Mouse (Mus musculus) bone marrow macrophage, adult 2 months (primary cell): ENCODE measurements around the gene Zmynd10. TPM values are rescaled to one million over a fixed set of nuclear protein-coding genes. Genes with fewer than 3 reads are reported as not detected.

Experiments
- H3K27ac ChIP-seq: 2 replicates; pipeline ENCODE4 v1.5.1; 2012; ENCODE audit warnings: low read depth, low read length; ENCODE audit not compliant: insufficient read depth
- H3K4me1 ChIP-seq: 2 replicates; pipeline ENCODE4 v1.6.1; 2012; ENCODE audit warnings: low read length; ENCODE audit not compliant: control insufficient read depth, insufficient read depth
- H3K4me3 ChIP-seq: 2 replicates; pipeline ENCODE4 v1.5.1; 2012; ENCODE audit warnings: mild to moderate bottlenecking, low read length, moderate library complexity; ENCODE audit not compliant: insufficient read depth
- CTCF ChIP-seq: IDR thresholded peaks from 2 replicates; pipeline ENCODE4 v1.5.1; 2012; ENCODE audit warnings: low read depth, mild to moderate bottlenecking, low read length, moderate library complexity
- POLR2A ChIP-seq: IDR thresholded peaks from 2 replicates; pipeline ENCODE4 v1.6.1; 2012; ENCODE audit warnings: mild to moderate bottlenecking, low read depth, low read length, borderline replicate concordance
- polyA plus RNA-seq: library from polyadenylated mRNA; stranded (reverse); fragments of >200 nt; gene quantifications from 2 replicates; pipeline ENCODE4 v1.2.4, GENCODE M21; 2012; ENCODE audit not compliant: missing spikeins, insufficient read depth, insufficient read length

The Zmynd10 gene
- polyA plus RNA-seq, 1 experiment = 0.66 TPM

DNA sequence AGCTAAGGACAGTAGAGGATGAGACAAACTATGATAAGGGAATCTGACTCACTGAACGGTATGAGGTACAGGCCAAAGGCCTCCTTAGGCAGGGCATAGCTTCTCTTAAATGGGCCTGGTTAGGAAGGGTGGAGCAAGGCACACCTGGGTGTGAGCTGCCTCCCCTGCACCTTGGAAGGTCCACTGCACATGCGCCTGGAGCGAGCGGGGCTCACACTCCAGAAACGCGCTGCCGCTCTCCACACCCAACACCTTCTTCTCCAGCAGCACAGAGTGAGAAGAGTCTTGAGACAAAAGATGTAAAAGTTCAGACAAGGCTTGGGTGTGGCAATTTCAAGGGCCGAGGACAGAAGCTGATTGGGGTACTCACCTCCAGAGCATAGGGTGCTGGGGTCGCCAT is 52.3 kb downstream of the Zmynd10 start:
- Histone ChIP-seq H3K4me3 (no peak overlapping the region), H3K4me1 (peaks cover 20% of the 10 kb centered on the region), H3K27ac (no peak overlapping the region)
- no peak for TF ChIP-seq POLR2A
- no peak for TF ChIP-seq CTCF

GRCm38 (mm10) chr9:107599842-107600241 is 52.7 kb downstream of the Zmynd10 start:
- Histone ChIP-seq H3K27ac (no peak overlapping the region), H3K4me3 (no peak overlapping the region), H3K4me1 (peaks cover 20% of the 10 kb centered on the region)
- no peak for TF ChIP-seq POLR2A
- TF ChIP-seq CTCF = no peak

- H3K4me1 ChIP-seq = peaks cover 20% of the 10 kb centered on the region
- no peak overlapping the region for H3K27ac ChIP-seq
- H3K4me3 ChIP-seq = no peak overlapping the region
- TF ChIP-seq POLR2A = no peak
- TF ChIP-seq CTCF = no peak
These were observed 53.6 kb downstream of the Zmynd10 start for GRCm38 (mm10) chr9:107600745-107601144.

Other genes starting within 250 kb of the Zmynd10 start
- 14.1 and 15.3 TPM in 2 replicates for gene Hemk1, start 208.9 kb upstream of the Zmynd10 start, polyA plus RNA-seq
- not detected in 2 replicates for gene 6430571L13Rik, start 206.7 kb upstream of the Zmynd10 start, polyA plus RNA-seq
- gene Cacna2d2, start 147.7 kb upstream of the Zmynd10 start, polyA plus RNA-seq = not detected in 2 replicates
- 19.0 and 20.9 TPM in 2 replicates for gene Tmem115, start 13.4 kb upstream of the Zmynd10 start, polyA plus RNA-seq
- 18.9 and 30.6 TPM in 2 replicates for gene Cyb561d2, start 5.1 kb upstream of the Zmynd10 start, polyA plus RNA-seq
- gene Nprl2, start 5.1 kb upstream of the Zmynd10 start, polyA plus RNA-seq = 19.9 and 22.5 TPM in 2 replicates
- 45.1 and 46.2 TPM in 2 replicates for gene Rassf1, start 4.3 kb downstream of the Zmynd10 start, polyA plus RNA-seq
- gene Tusc2, start 16.0 kb downstream of the Zmynd10 start, polyA plus RNA-seq = 23.0 and 23.6 TPM in 2 replicates
- 8.8 and 10.3 TPM in 2 replicates for gene Hyal2, start 20.6 kb downstream of the Zmynd10 start, polyA plus RNA-seq
- 2.3 and 4.7 TPM in 2 replicates for gene Hyal1, start 29.6 kb downstream of the Zmynd10 start, polyA plus RNA-seq
- gene Naa80, start 31.6 kb downstream of the Zmynd10 start, polyA plus RNA-seq = 16.9 and 21.1 TPM in 2 replicates
- 0.29 and 0.59 TPM in 2 replicates for gene Hyal3, start 33.5 kb downstream of the Zmynd10 start, polyA plus RNA-seq
- gene Ifrd2, start 40.3 kb downstream of the Zmynd10 start, polyA plus RNA-seq = 8.2 and 8.6 TPM in 2 replicates
- gene Sema3b, start 61.9 kb downstream of the Zmynd10 start, polyA plus RNA-seq = not detected in 2 replicates
- gene Gnai2, start 88.1 kb downstream of the Zmynd10 start, polyA plus RNA-seq = 994 and 1,017 TPM in 2 replicates
- gene Slc38a3, start 122.2 kb downstream of the Zmynd10 start, polyA plus RNA-seq = not detected in 2 replicates
- not detected in 2 replicates for gene Gnat1, start 132.4 kb downstream of the Zmynd10 start, polyA plus RNA-seq
- not detected in 2 replicates for gene Sema3f, start 163.2 kb downstream of the Zmynd10 start, polyA plus RNA-seq
- gene Rbm5, start 223.7 kb downstream of the Zmynd10 start, polyA plus RNA-seq = 177 and 178 TPM in 2 replicates